Mouse (Mus musculus) left cerebral cortex, adult 2 months (tissue): ENCODE measurements around the gene Nln. TPM values are rescaled to one million over a fixed set of nuclear protein-coding genes. Genes with fewer than 3 reads are reported as not detected.

Experiments
- DNase-seq, 2 experiments: peaks; one replicate each; pipeline ENCODE4 v3.0.0; 2021 to 2022; ENCODE audit warnings: low spot score in 2 of 2, mixed read lengths in 1 of 2; ENCODE audit errors: extremely low spot score in 1 of 2
- H3K27ac ChIP-seq: fragments of 200-600 bp; 2 replicates; pipeline ENCODE4 v1.8.1; 2022
- H3K4me3 ChIP-seq: fragments of 200-600 bp; 2 replicates; pipeline ENCODE4 v1.8.1; 2022
- CTCF ChIP-seq: fragments of 200-600 bp; IDR thresholded peaks from 2 replicates; pipeline ENCODE4 v1.8.1; 2022; ENCODE audit warnings: antibody characterized with exemption, mild to moderate bottlenecking, moderate library complexity
- intact Hi-C: fragments of 180-260 bp; cut with DNase I; formaldehyde crosslinking; loops from one replicate; pipeline ENCODE4 v1.15.1; 2025
- total RNA-seq, 2 experiments: library from RNA; stranded (reverse); gene quantifications; 2 replicates each; pipeline ENCODE4 v1.2.3; 2021

Gene Nln
- total RNA-seq, 2 experiments from 2014 or later = 24.1 to 27.0 TPM

- TF ChIP-seq CTCF = no peak
- Histone ChIP-seq H3K4me3 (no peak overlapping the region), H3K27ac (no peak overlapping the region)
- DNase-seq = no peak
- intact Hi-C loops = no loop called here
These were observed 116.0 kb downstream of the Nln start for GRCm38 (mm10) chr13:103993142-103994084.

DNA sequence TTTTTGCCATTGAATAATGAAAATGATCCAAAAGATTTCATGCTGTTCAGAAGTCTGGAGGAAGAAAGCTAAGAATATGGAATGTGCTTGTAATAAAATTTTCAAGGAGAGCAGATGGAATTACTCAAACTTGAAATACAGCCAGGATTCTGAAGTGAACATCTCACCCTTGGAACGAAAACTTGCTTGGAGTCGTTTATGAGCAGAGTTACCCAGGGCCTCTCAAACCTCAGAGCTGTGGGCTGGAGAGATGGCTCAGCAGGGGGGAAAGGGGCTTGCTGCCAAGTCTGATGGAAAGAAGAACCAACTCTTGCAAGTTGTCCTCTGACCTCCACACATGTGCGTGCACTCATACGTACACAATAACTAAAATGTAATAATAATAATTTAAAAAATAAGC is 122.8 kb downstream of the Nln start:
- TF ChIP-seq CTCF = no peak
- H3K27ac ChIP-seq = no peak overlapping the region
- intact Hi-C loops = no loop called here
- no peak for DNase-seq
- no peak overlapping the region for H3K4me3 ChIP-seq

DNA sequence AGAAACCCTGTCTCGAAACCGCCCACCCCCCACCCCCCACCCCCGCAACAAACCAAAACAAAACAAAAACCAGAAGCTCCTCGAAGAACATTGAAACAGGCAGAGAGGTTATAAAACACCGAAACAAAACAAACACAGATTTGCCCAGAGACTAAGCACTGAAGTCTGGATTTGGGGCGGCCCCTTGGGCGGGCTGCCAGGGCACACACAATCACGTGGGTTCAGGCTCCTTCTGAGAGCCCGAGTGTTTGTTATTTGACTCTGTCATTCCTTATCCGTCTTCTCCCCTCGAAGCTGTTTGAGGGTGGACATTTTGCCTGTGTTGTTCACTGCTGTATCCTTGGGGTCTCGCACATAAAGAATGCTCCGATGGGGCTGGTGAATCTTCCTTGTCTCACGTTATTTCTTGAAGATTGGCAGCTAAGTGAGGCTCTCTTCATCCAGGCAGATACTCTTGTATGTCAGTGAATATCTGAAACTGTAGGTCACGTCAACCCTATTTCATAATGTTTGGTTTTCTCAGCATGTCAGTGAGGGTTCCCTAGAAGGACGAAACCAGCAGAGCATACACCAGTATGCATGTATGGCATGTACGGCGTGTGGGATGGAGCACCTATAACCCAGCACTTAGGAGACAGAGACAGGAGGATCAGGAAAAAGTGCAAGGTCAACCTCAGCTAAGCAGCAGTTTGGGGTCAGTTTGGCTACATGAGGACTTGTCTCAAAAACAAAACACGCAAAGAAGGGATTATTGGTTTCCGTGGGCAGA is 123.7 kb downstream of the Nln start:
- intact Hi-C loops = no loop called here
- H3K27ac ChIP-seq = no peak overlapping the region
- no peak for TF ChIP-seq CTCF
- no peak overlapping the region for H3K4me3 ChIP-seq
- DNase-seq = no peak

- intact Hi-C loops = no loop called here
- no peak; the same call in none of the 2 replicates for TF ChIP-seq CTCF
- Histone ChIP-seq H3K27ac (no peak overlapping the region), H3K4me3 (no peak overlapping the region)
- DNase-seq = no peak
These were observed 127.0 kb downstream of the Nln start for GRCm38 (mm10) chr13:103982376-103982775.

DNA sequence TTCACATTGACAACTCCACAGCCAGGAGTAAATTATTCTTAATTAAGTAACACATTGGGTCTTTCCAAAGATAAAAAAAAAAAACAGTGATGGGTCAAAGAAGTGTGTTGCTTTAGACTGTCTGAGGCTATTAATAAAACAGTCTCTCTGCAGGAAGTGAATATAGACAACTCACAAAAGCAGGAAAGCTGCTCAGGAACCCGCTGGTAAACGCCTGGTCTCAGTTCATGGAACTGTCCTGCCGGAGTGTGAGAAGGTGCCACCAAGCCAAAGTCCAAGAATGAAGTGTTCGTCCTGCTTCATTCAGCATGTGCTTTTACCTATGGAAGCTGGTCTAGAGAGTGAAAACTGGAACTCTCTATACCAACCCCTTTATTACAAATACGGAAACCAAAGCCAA is 129.0 kb downstream of the Nln start:
- DNase-seq = no peak
- no peak for TF ChIP-seq CTCF
- Histone ChIP-seq H3K27ac (no peak overlapping the region), H3K4me3 (no peak overlapping the region)
- intact Hi-C loops = no loop called here

GRCm38 (mm10) chr13:103978286-103978866 is 131.0 kb downstream of the Nln start:
- intact Hi-C loops = no loop called here
- no peak for DNase-seq

DNA sequence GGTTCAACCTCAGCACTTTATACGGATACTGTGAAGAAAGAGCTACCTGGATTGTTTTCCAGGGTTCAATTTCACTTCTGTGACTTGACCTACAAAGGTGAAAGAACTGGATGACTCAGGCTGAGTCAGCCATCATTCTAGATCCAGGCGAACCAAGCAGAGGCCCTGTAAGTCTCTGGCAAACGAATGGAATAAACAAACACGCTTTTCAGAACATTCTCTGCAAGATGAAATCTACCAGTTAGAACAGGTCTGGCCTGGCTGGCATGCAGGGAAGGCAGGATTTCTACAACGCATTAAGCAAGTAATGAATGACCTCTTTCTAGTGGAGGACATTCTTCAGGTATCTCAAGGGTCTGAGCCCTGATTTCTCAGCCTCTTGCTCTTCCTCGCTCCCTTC is 131.6 kb downstream of the Nln start:
- TF ChIP-seq CTCF = no peak
- DNase-seq = no peak
- H3K4me3 ChIP-seq = no peak overlapping the region
- intact Hi-C loops = no loop called here
- no peak overlapping the region for H3K27ac ChIP-seq

More at GRCm38 (mm10) chr13:103978286-103978866, 131.0 kb downstream of the Nln start:
- Histone ChIP-seq H3K27ac (no peak overlapping the region), H3K4me3 (no peak overlapping the region)
- no peak for TF ChIP-seq CTCF

DNA sequence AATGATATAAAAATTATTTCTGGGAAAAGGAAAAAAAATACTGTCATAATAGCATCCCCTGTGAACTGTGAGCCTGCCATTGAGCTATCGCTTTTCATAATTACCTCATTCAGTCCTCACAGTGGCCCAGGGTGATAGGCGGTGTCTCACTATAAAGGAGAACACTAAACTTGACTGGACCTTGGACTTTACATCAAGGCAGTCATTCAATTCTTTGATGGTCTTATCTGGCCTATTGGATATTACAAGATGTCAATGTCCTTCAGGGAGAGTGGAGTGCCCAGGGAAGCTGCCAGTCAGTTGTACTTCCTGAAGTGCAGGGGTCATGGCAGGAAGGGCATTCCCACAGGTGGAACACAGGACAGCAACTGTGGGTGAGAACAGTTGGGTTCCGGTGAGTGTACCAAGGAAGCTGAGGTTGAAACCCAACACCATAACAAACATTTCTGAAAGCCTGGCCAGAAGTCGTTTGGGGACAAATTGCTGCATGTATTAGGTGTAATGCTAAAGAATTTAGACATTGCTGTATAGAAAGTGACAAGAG is 133.2 kb downstream of the Nln start:
- no peak for TF ChIP-seq CTCF
- intact Hi-C loops = no loop called here
- H3K27ac ChIP-seq = no peak overlapping the region
- DNase-seq = no peak
- H3K4me3 ChIP-seq = no peak overlapping the region

- intact Hi-C loops = no loop called here
- no peak for DNase-seq
- no peak for TF ChIP-seq CTCF
- Histone ChIP-seq H3K4me3 (no peak overlapping the region), H3K27ac (no peak overlapping the region)
These were observed 134.3 kb downstream of the Nln start for GRCm38 (mm10) chr13:103975101-103975500.

- TF ChIP-seq CTCF = no peak
- Histone ChIP-seq H3K4me3 (no peak overlapping the region), H3K27ac (no peak overlapping the region)
- DNase-seq = no peak
- intact Hi-C loops = no loop called here
These were observed 135.4 kb downstream of the Nln start for GRCm38 (mm10) chr13:103973977-103974376.

Other genes starting within 250 kb of the Nln start
- 10 to 100 TPM; 37.5 to 39.2 TPM for gene Erbin, start 189.1 kb downstream of the Nln start, total RNA-seq
- gene Sgtb, start 127 bp upstream of the Nln start, total RNA-seq = 100 to 1,000 TPM; 133 to 139 TPM
- 10 to 100 TPM; 49.1 to 55.0 TPM for gene Trappc13, start 68.9 kb upstream of the Nln start, total RNA-seq
- 10 to 100 TPM; 52.5 to 56.1 TPM for gene Trim23, start 69.2 kb upstream of the Nln start, total RNA-seq
- gene Cenpk, start 119.0 kb upstream of the Nln start, total RNA-seq = 1 to 10 TPM in 1 of 2 experiments, under 1 TPM in 1; 0.65 to 1.7 TPM
- 10 to 100 TPM; 14.0 to 15.5 TPM for gene Ppwd1, start 119.2 kb upstream of the Nln start, total RNA-seq
- gene Adamts6, start 178.2 kb upstream of the Nln start, total RNA-seq = 1 to 10 TPM; 3.9 to 4.6 TPM